Mouse (Mus musculus) intestine, embryonic 14.5 days (tissue): ENCODE measurements around the gene Mtg1. TPM values are rescaled to one million over a fixed set of nuclear protein-coding genes. Genes with fewer than 3 reads are reported as not detected.
A peak's percentile ranks its signal among the peaks of the same experiment; 100 is the strongest.

ENCODE experiments used
- ATAC-seq: fragments of 200-750 bp; cut with Nextera tagmentation; replicated peaks from 2 replicates; pipeline ENCODE4 v1.8.0; 2017; ENCODE audit warnings: low read depth, moderate number of reproducible peaks, moderate TSS enrichment, moderate library complexity; ENCODE audit not compliant: low FRiP score, low TSS enrichment
- DNase-seq: peaks from one replicate; pipeline ENCODE4 v3.0.0-alpha.2; 2018; ENCODE audit warnings: low spot score
- H3K27ac ChIP-seq: fragments of 300-500 bp; sonication (generic); 2 replicates; pipeline ENCODE4 v1.5.1; 2014; ENCODE audit warnings: low read depth, mild to moderate bottlenecking, control low read depth
- H3K27me3 ChIP-seq: fragments of 300-500 bp; sonication (generic); replicated peaks from 2 replicates; pipeline ENCODE4 v1.6.1; 2014; ENCODE audit warnings: low read length, control low read depth; ENCODE audit not compliant: control insufficient read depth, insufficient read depth
- H3K36me3 ChIP-seq: fragments of 300-500 bp; sonication (generic); 2 replicates; pipeline ENCODE4 v1.6.1; 2014; ENCODE audit warnings: low read length, control low read depth; ENCODE audit not compliant: control insufficient read depth, insufficient read depth
- H3K4me1 ChIP-seq: fragments of 300-500 bp; sonication (generic); replicated peaks from 2 replicates; pipeline ENCODE4 v1.6.1; 2014; ENCODE audit warnings: low read length, control low read depth, mixed read lengths; ENCODE audit not compliant: control insufficient read depth, insufficient read depth
- H3K4me2 ChIP-seq: fragments of 300-500 bp; sonication (generic); 2 replicates; pipeline ENCODE4 v1.6.1; 2014; ENCODE audit warnings: low read length
- H3K4me3 ChIP-seq: fragments of 300-500 bp; sonication (generic); 2 replicates; pipeline ENCODE4 v1.5.1; 2014; ENCODE audit warnings: low read depth, low read length, control low read depth, mixed read lengths
- H3K9ac ChIP-seq: fragments of 300-500 bp; sonication (generic); 2 replicates; pipeline ENCODE4 v1.6.1; 2014; ENCODE audit warnings: mild to moderate bottlenecking, low read length
- H3K9me3 ChIP-seq: fragments of 300-500 bp; sonication (generic); 2 replicates; pipeline ENCODE4 v1.6.1; 2016; ENCODE audit warnings: low read length, control low read depth; ENCODE audit not compliant: control insufficient read depth
- WGBS: fragments of 180-500 bp; shearing (Covaris S2); extraction: QIAGEN DNeasy Blood & Tissue Kit; methylation state at CpG from one replicate; pipeline ENCODE4 v1.1.7; 2014; 5-methylcytosine and 5-hydroxymethylcytosine counted together
- polyA plus RNA-seq: library from polyadenylated mRNA; unstranded; fragments of >200 nt; fragmentation: Nextera tagmentation; extraction: Ambion mirVana; gene quantifications from 2 replicates; pipeline ENCODE4 v1.2.1, GENCODE M21; 2014

The Mtg1 gene
- polyA plus RNA-seq, 1 experiment from 2014 or later: 31.6 TPM

DNA sequence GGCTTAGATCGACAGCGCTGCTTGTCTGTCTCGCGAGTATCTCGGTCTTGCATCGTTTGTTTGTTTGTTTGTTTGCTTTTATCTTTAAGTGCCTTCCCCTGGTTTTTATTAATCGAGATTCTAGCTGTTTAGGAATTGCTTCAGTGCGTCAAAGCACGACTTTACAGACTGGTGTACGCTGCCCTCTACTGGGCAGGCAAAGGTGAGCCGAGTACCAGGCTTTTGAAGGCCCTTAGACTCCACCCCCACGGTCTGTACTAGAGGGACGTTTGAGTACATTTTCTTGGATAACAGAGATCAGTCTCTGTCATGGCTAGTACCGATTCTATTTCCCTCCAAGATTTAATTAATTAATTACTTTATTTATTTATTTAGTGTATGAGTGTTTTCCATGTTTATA is 4.0 kb downstream of the Mtg1 start:
- Histone ChIP-seq H3K27ac (no peak overlapping the region), H3K4me1 (0 out of 2 replicates have a peak, but pooled peaks cover 4% of the 10 kb centered on the region), H3K4me2 (no peak overlapping the region), H3K9ac (no peak overlapping the region), H3K36me3 (0 out of 2 replicates have a peak, but pooled peaks cover 3% of the 10 kb centered on the region), H3K4me3 (no peak overlapping the region), H3K27me3 (no peaks in the 10 kb centered on the region), H3K9me3 (no peaks in the 10 kb centered on the region)
- DNase-seq (no peak), ATAC-seq (no peak)
- 6% methylated on average over 14 of the region's 14 CpGs for WGBS

DNA sequence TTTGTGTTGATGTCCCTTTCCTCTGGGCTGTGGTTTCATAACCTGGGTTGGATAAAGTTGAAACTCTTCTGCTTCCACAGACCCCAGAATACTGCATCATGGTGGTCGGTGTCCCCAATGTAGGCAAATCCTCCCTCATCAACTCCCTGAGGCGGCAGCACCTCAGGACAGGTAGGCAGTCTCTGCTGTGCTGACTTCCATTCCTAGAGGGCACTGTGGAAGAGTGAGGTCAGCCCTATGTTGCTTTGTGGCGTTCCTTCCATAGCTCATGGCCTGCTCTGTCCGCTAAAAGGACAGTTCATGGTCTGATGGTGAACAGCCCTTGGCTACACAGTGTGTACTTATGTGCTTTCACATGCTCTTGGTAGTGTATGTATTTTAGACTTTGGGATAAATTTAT is 7.2 kb downstream of the Mtg1 start:
- 85% methylated on average over 4 of the region's 4 CpGs for WGBS
- no peak overlapping the region for H3K4me2 ChIP-seq
- ATAC-seq: no peak
- no peaks in the 10 kb centered on the region for H3K9me3 ChIP-seq
- H3K9ac ChIP-seq: no peak overlapping the region
- H3K27me3 ChIP-seq: no peaks in the 10 kb centered on the region
- peaks cover 8% of the 10 kb centered on the region; the same call in 1 of the 2 replicates for H3K36me3 ChIP-seq
- H3K4me1 ChIP-seq: no peaks in the 10 kb centered on the region
- no peak overlapping the region for H3K27ac ChIP-seq
- no peak for DNase-seq
- H3K4me3 ChIP-seq: no peak overlapping the region

DNA sequence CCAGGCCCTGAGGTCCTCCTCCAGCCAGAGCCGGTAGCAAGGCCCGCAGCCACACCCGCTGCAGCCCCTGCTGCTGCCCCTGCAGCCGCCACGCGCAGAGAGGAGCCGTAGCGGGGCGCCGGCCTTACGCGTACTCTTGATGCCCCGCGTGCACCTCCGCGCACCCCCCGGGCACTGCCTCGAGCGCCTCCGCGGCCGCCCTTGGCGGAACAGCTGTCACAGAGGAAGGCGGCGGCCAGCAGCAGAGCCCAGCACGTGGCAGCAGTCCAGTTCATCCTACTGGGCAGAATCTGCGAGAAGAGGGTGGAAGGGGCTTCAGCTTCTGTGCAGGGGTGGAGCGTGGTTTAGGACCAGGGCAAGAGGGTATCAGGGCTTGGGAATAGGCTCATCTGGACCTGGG is 16.0 kb downstream of the Mtg1 start:
- Histone ChIP-seq H3K4me2 (peak overlapping the region; percentile 43), H3K4me3 (peak overlapping the region; percentile 20; the same call in 1 of the 2 replicates), H3K4me1 (no peaks in the 10 kb centered on the region), H3K27ac (no peak overlapping the region), H3K9me3 (no peaks in the 10 kb centered on the region), H3K36me3 (peaks cover 9% of the 10 kb centered on the region), H3K9ac (no peak overlapping the region), H3K27me3 (peaks cover 39% of the 10 kb centered on the region)
- DNase-seq: peak; percentile 54
- ATAC-seq: no peak
- WGBS: 6% methylated on average over 28 of the region's 28 CpGs

DNA sequence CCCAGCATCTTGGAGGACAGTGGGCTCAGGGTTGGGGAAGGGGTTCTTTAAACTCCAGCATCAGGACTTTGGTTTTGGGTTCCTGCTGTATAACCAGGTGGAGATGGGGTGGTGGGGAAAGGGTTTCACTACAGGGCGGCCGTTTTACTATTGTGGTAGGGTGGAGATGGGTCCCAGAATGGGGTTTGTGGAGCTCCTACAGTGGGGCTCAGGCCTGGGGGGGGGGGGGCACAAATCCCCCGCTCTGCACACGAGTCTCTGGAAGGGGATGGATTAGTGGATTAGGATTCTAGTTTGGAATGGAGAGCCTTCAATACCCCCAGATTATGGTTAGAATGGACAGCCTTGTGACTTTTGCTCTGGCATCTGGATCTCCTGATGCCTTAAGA is 16.5 kb downstream of the Mtg1 start:
- Histone ChIP-seq H3K4me1 (no peaks in the 10 kb centered on the region), H3K27me3 (peaks cover 39% of the 10 kb centered on the region), H3K4me3 (peak overlapping the region; percentile 22), H3K4me2 (peak overlapping the region; percentile 45), H3K36me3 (peaks cover 6% of the 10 kb centered on the region), H3K9me3 (no peaks in the 10 kb centered on the region), H3K9ac (0 out of 2 replicates have a peak overlapping the region, but pooled peaks have one; percentile 13), H3K27ac (no peak overlapping the region)
- WGBS: 27% methylated on average over 4 of the region's 4 CpGs
- no peak for ATAC-seq
- DNase-seq: no peak

DNA sequence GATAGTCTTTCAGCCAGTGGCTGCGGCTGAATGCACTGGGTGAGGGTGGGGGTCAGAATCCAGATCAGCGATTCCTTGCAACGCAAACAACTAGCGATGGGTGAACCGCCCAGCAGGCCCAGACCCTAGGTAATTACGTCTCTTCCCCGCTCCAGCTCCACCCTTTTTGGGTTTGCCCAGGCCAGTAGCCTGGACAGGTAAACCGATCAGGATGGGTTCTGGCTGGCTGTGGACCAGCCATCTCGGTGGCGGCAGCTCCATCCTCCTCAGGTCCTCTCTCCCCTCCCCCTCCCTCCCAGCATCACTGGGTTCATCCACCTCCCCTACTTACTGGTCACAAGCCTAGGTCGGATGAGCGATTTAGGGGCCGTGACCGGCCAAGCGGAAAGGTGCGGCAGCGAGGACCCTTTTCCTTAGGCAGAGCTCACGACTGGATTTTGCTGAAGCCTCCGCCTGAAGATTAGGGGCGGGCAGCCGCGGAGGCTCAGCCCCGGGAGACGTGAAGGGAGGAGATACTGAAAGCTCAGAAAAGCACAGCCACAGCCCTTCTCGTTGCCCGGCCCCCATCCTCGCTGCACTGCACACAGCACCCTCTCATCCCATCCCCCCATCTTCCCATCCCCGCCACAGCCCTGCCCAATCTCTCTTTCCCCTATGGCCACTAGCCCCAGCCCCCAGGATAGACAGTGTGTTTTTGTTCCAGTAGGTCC is 17.0 kb downstream of the Mtg1 start, which contains the start of gene Sprn:
TSS of gene Sprn (minus strand) at position 660 of the 710 bp plus-strand sequence.
- 2% methylated on average over 28 of the region's 28 CpGs for WGBS

DNA sequence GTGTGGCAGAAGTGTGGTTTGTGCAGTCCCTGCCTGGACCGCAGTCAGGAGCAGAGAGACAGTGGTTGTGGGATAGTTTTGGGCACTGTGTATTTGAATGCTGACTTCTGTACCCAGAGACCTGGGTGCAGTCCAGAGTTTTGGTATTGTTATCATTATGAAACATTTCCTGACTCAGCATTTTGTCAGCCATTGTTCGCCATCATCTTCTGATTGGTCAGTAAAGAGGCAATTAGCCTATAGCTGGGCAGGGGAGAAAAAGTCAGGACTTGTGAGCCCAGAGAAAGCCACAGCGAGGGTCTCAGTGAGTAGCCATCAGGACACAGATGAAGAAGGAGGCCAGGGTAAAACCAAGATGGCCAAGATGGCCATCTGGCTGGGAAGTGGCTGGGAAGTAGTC is 23.0 kb downstream of the Mtg1 start:
- no peak for DNase-seq
- Histone ChIP-seq H3K36me3 (no peaks in the 10 kb centered on the region), H3K9me3 (no peaks in the 10 kb centered on the region), H3K4me2 (no peak overlapping the region), H3K4me3 (no peak overlapping the region), H3K27me3 (0 out of 2 replicates have a peak, but pooled peaks cover 8% of the 10 kb centered on the region), H3K27ac (no peak overlapping the region), H3K9ac (no peak overlapping the region), H3K4me1 (no peaks in the 10 kb centered on the region)
- 72% methylated on average over 3 of the region's 3 CpGs for WGBS
- ATAC-seq: no peak

More for the DNA sequence above, 17.0 kb downstream of the Mtg1 start, which contains the start of gene Sprn:
- ATAC-seq (no peak), DNase-seq (no peak)
- Histone ChIP-seq H3K36me3 (peaks cover 4% of the 10 kb centered on the region; the same call in 1 of the 2 replicates), H3K4me2 (peak within 1 kb of the TSS; percentile 45), H3K27ac (no peak within 1 kb of the TSS), H3K9me3 (no peaks in the 10 kb centered on the region), H3K4me1 (no peaks in the 10 kb centered on the region), H3K9ac (0 out of 2 replicates have a peak within 1 kb of the TSS, but pooled peaks have one; percentile 13), H3K4me3 (peak within 1 kb of the TSS; percentile 22), H3K27me3 (peaks cover 39% of the 10 kb centered on the region)

DNA sequence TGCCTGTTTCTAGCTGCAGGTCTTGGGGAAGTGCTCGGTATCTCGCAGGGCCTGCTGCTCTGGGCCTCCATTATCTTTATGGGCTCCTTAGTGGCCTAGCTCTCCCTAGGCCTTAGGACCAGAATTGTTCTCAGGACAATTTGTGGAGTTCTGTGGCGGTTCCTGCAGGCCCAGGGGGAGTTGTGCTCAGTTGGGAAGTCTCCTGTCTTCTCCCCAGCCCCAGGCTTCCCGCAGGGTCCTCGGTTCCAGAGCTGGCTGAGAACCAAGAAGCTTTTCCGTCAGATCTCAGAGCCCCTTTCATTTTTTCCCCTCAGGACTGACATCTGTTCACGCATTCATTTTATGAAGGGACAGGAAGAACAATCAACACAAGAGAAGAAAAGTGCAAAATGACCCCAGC is 27.3 kb downstream of the Mtg1 start, which contains the start of gene Olfr522:
TSS of gene Olfr522 (minus strand) at position 101 of the 400 bp plus-strand sequence.
- Histone ChIP-seq H3K36me3 (no peaks in the 10 kb centered on the region), H3K9ac (no peak within 1 kb of the TSS), H3K4me1 (no peaks in the 10 kb centered on the region), H3K9me3 (no peaks in the 10 kb centered on the region), H3K27ac (no peak within 1 kb of the TSS), H3K4me2 (no peak within 1 kb of the TSS), H3K4me3 (no peak within 1 kb of the TSS), H3K27me3 (no peaks in the 10 kb centered on the region)
- 75% methylated on average over 7 of the region's 7 CpGs for WGBS
- ATAC-seq (no peak), DNase-seq (no peak)

DNA sequence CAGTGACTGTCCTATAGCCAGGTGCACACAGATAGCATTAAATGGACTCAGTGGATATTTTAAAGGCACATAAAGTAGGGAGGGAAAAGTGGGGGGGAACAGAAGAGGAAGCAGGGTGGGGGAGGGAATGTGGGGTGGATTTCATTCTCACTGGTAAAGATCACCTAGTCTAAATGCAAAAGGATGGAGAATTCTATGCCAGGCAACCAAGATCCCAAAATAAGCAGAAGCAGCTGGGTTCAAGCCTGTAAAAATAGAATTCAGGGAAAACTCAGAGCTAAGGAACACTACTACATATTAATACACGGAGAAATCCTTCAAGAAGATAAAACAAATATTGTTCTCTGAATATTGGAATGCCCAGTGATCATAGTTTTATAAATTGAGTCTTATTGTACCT is 30.6 kb downstream of the Mtg1 start:
- no peaks in the 10 kb centered on the region for H3K27me3 ChIP-seq
- H3K36me3 ChIP-seq: no peaks in the 10 kb centered on the region
- H3K4me3 ChIP-seq: no peak overlapping the region
- H3K9me3 ChIP-seq: no peaks in the 10 kb centered on the region
- H3K27ac ChIP-seq: no peak overlapping the region
- no peaks in the 10 kb centered on the region for H3K4me1 ChIP-seq
- ATAC-seq (no peak), DNase-seq (no peak)
- no peak overlapping the region for H3K4me2 ChIP-seq
- H3K9ac ChIP-seq: no peak overlapping the region
- 66% methylated on average over 1 of the region's 1 CpGs for WGBS

DNA sequence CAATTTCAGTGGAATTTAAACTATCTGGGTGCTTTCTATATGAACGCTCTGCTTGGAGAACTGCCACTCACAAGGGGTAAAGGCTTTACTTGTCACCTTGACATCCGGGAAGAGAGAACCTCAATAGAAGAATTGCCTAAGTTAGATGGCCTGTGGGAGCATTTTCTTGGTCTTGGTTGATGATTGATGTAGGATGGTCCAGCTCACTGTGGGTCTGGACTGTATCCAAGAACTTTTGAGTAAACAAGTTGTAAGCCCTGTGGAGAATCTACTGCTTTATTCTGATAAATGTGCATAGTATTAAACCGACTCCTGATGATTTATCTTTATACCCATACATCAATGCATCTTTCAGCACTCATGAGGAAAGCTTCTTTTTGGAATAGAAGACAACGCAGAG is 32.0 kb downstream of the Mtg1 start:
- no peaks in the 10 kb centered on the region for H3K9me3 ChIP-seq
- no peaks in the 10 kb centered on the region for H3K36me3 ChIP-seq
- DNase-seq (no peak), ATAC-seq (no peak)
- H3K4me2 ChIP-seq: no peak overlapping the region
- no peaks in the 10 kb centered on the region for H3K27me3 ChIP-seq
- no peak overlapping the region for H3K9ac ChIP-seq
- H3K27ac ChIP-seq: no peak overlapping the region
- WGBS: 55% methylated on average over 4 of the region's 4 CpGs
- no peak overlapping the region for H3K4me3 ChIP-seq
- H3K4me1 ChIP-seq: no peaks in the 10 kb centered on the region
